Comparison of ENCODE assay signal across 22 mouse cellular contexts in genomic region chr2:137169176-137169575, GRCm38 (mm10).
"Had no signal": no experiment of that assay in that cellular context is flagged by ENCODE, and none has a peak within 500 bp of the region (broad histone marks: within the 10 kb centered on the region; RNA-seq: fewer than 3 reads in every experiment).

No protein-coding gene starts in this region.

- H3K9me3 ChIP-seq: heart, embryonic 13.5 days; heart, embryonic 15.5 days; hindbrain, embryonic 13.5 days; hindbrain, embryonic 15.5 days had no signal

- DNase-seq: gastrocnemius, postnatal 14 days; gastrocnemius, postnatal 36 days; heart, adult 11 months; heart, adult 2 months; heart, postnatal 14 days; heart, postnatal 36 days; kidney, adult 18-20 months; kidney, adult 8-10 months; kidney, postnatal 10 days; kidney, postnatal 25 days; kidney, postnatal 4 days; layer of hippocampus, postnatal 36 days; liver had no signal

- H3K9ac ChIP-seq: forebrain, postnatal 0 days; heart, embryonic 13.5 days; heart, embryonic 15.5 days; hindbrain, embryonic 13.5 days; hindbrain, embryonic 15.5 days; liver, embryonic 12.5 days had no signal

- H3K27me3 ChIP-seq: heart, embryonic 13.5 days; heart, embryonic 15.5 days; hindbrain, embryonic 13.5 days; hindbrain, embryonic 15.5 days; liver, embryonic 12.5 days had no signal

- ATAC-seq: hindbrain, postnatal 0 days; liver, embryonic 12.5 days had no signal

- H3K27ac ChIP-seq: heart, adult 2 months; heart, embryonic 13.5 days; heart, embryonic 15.5 days; hindbrain, embryonic 13.5 days; hindbrain, embryonic 15.5 days; hindbrain, postnatal 0 days; layer of hippocampus, adult 2 months; liver, embryonic 12.5 days had no signal

- H3K4me1 ChIP-seq: heart, embryonic 13.5 days; hindbrain, embryonic 13.5 days; hindbrain, embryonic 15.5 days; liver, embryonic 12.5 days had no signal

- H3K4me2 ChIP-seq: heart, embryonic 11.5 days; heart, embryonic 13.5 days; heart, embryonic 15.5 days; hindbrain, embryonic 13.5 days; hindbrain, embryonic 15.5 days; liver, embryonic 12.5 days had no signal

- H3K4me3 ChIP-seq: heart, adult 2 months; heart, embryonic 13.5 days; heart, embryonic 15.5 days; hindbrain, embryonic 13.5 days; hindbrain, embryonic 15.5 days; layer of hippocampus, adult 2 months; liver, embryonic 12.5 days had no signal

- H3K36me3 ChIP-seq: heart, embryonic 13.5 days; heart, embryonic 15.5 days; hindbrain, embryonic 13.5 days; hindbrain, embryonic 15.5 days; liver, embryonic 12.5 days had no signal
